Mouse (Mus musculus): ENCODE results near the gene Rrp1. TPM values are rescaled to one million over a fixed set of nuclear protein-coding genes. Genes with fewer than 3 reads are reported as not detected.

The Rrp1 gene
- polyA plus RNA-seq, 1 experiment from 2014 or later, result 354 TPM

GRCm38 (mm10) chr10:78440812-78441211 lies 28.0 kb upstream of the Rrp1 start:
- Histone ChIP-seq H3K4me2 (no peak overlapping the region), H3K27ac (no peak overlapping the region), H3K9ac (no peak overlapping the region), H3K27me3 (no peaks in the 10 kb centered on the region), H3K4me3 (no peak overlapping the region), H3K9me3 (replicated peaks) (no peaks in the 10 kb centered on the region), H3K36me3 (ENCODE audit: poor library complexity, severe bottlenecking) (peaks cover 6% of the 10 kb centered on the region), H3K4me1 (no peaks in the 10 kb centered on the region)
- no peak for ATAC-seq
- 68% methylated on average over 9 of the region's 9 CpGs for WGBS

- ATAC-seq, result no peak
- Histone ChIP-seq H3K4me3 (no peak overlapping the region), H3K27me3 (no peaks in the 10 kb centered on the region), H3K9ac (no peak overlapping the region), H3K9me3 (replicated peaks) (no peaks in the 10 kb centered on the region), H3K4me2 (no peak overlapping the region), H3K36me3 (ENCODE audit: poor library complexity, severe bottlenecking) (peaks cover 5% of the 10 kb centered on the region; the same call in 1 of the 2 replicates), H3K27ac (no peak overlapping the region), H3K4me1 (no peaks in the 10 kb centered on the region)
- WGBS, result 92% methylated on average over 7 of the region's 7 CpGs
Measured at GRCm38 (mm10) chr10:78439990-78440389, 27.1 kb upstream of the Rrp1 start.

GRCm38 (mm10) chr10:78439550-78439949 lies 26.7 kb upstream of the Rrp1 start:
- H3K36me3 ChIP-seq (ENCODE audit: poor library complexity, severe bottlenecking), result peaks cover 5% of the 10 kb centered on the region; the same call in 1 of the 2 replicates
- H3K4me2 ChIP-seq, result no peak overlapping the region
- no peak overlapping the region for H3K4me3 ChIP-seq
- no peak overlapping the region for H3K27ac ChIP-seq
- 60% methylated on average over 5 of the region's 5 CpGs for WGBS
- no peaks in the 10 kb centered on the region for H3K4me1 ChIP-seq
- H3K9me3 ChIP-seq (replicated peaks), result no peaks in the 10 kb centered on the region
- H3K27me3 ChIP-seq, result no peaks in the 10 kb centered on the region
- ATAC-seq, result peak; percentile 37
- no peak overlapping the region for H3K9ac ChIP-seq

- ATAC-seq, result peak; percentile 60
- Histone ChIP-seq H3K9ac (no peak overlapping the region), H3K36me3 (ENCODE audit: poor library complexity, severe bottlenecking) (no peaks in the 10 kb centered on the region; the same call in 1 of the 2 replicates), H3K9me3 (replicated peaks) (no peaks in the 10 kb centered on the region), H3K4me2 (no peak overlapping the region), H3K27me3 (no peaks in the 10 kb centered on the region), H3K4me3 (no peak overlapping the region), H3K27ac (no peak overlapping the region), H3K4me1 (no peaks in the 10 kb centered on the region)
- WGBS, result 17% methylated on average over 5 of the region's 5 CpGs
Measured at GRCm38 (mm10) chr10:78438094-78438493, 25.3 kb upstream of the Rrp1 start.

GRCm38 (mm10) chr10:78432853-78433252 lies 20.0 kb upstream of the Rrp1 start:
- H3K4me2 ChIP-seq, result no peak overlapping the region
- 70% methylated on average over 3 of the region's 3 CpGs for WGBS
- no peak for ATAC-seq

GRCm38 (mm10) chr10:78429776-78430175 lies 16.9 kb upstream of the Rrp1 start:
- no peaks in the 10 kb centered on the region for H3K9me3 ChIP-seq (replicated peaks)
- no peak overlapping the region for H3K4me3 ChIP-seq
- no peak for ATAC-seq
- no peak overlapping the region for H3K4me2 ChIP-seq
- WGBS, result 91% methylated on average over 2 of the region's 2 CpGs
- H3K27me3 ChIP-seq, result no peaks in the 10 kb centered on the region
- H3K4me1 ChIP-seq, result peaks cover 19% of the 10 kb centered on the region
- H3K36me3 ChIP-seq (ENCODE audit: poor library complexity, severe bottlenecking), result peaks cover 20% of the 10 kb centered on the region
- H3K9ac ChIP-seq, result no peak overlapping the region
- H3K27ac ChIP-seq, result no peak overlapping the region

More at GRCm38 (mm10) chr10:78432853-78433252, 20.0 kb upstream of the Rrp1 start:
- Histone ChIP-seq H3K9me3 (replicated peaks) (no peaks in the 10 kb centered on the region), H3K36me3 (ENCODE audit: poor library complexity, severe bottlenecking) (peaks cover 10% of the 10 kb centered on the region), H3K27ac (no peak overlapping the region), H3K27me3 (no peaks in the 10 kb centered on the region), H3K9ac (no peak overlapping the region), H3K4me1 (no peaks in the 10 kb centered on the region), H3K4me3 (no peak overlapping the region)

- no peak overlapping the region for H3K4me3 ChIP-seq
- peaks cover 19% of the 10 kb centered on the region for H3K4me1 ChIP-seq
- H3K4me2 ChIP-seq, result no peak overlapping the region
- no peak overlapping the region for H3K27ac ChIP-seq
- no peaks in the 10 kb centered on the region for H3K27me3 ChIP-seq
- H3K36me3 ChIP-seq (ENCODE audit: poor library complexity, severe bottlenecking), result peaks cover 20% of the 10 kb centered on the region
- H3K9me3 ChIP-seq (replicated peaks), result no peaks in the 10 kb centered on the region
- no peak overlapping the region for H3K9ac ChIP-seq
- ATAC-seq, result no peak
- WGBS, result 92% methylated on average over 5 of the region's 5 CpGs
Measured at GRCm38 (mm10) chr10:78429180-78429579, 16.3 kb upstream of the Rrp1 start.

GRCm38 (mm10) chr10:78428070-78428469 lies 15.2 kb upstream of the Rrp1 start:
- WGBS, result 95% methylated on average over 11 of the region's 11 CpGs
- Histone ChIP-seq H3K4me2 (no peak overlapping the region), H3K9ac (no peak overlapping the region), H3K27me3 (no peaks in the 10 kb centered on the region), H3K4me3 (no peak overlapping the region), H3K9me3 (replicated peaks) (no peaks in the 10 kb centered on the region), H3K27ac (no peak overlapping the region), H3K36me3 (ENCODE audit: poor library complexity, severe bottlenecking) (peaks cover 20% of the 10 kb centered on the region), H3K4me1 (peaks cover 19% of the 10 kb centered on the region)
- no peak for ATAC-seq

GRCm38 (mm10) chr10:78426117-78426735 lies 13.4 kb upstream of the Rrp1 start:
- H3K4me3 ChIP-seq, result peak overlapping the region; percentile 82
- no peak for ATAC-seq
- H3K9me3 ChIP-seq (replicated peaks), result no peaks in the 10 kb centered on the region
- peaks cover 19% of the 10 kb centered on the region for H3K4me1 ChIP-seq
- 49% methylated on average over 6 of the region's 6 CpGs for WGBS
- H3K27ac ChIP-seq, result no peak overlapping the region
- H3K27me3 ChIP-seq, result no peaks in the 10 kb centered on the region
- peaks cover 20% of the 10 kb centered on the region for H3K36me3 ChIP-seq (ENCODE audit: poor library complexity, severe bottlenecking)
- peak overlapping the region; percentile 82 for H3K9ac ChIP-seq
- peak overlapping the region; percentile 73 for H3K4me2 ChIP-seq

GRCm38 (mm10) chr10:78425181-78426041 lies 12.6 kb upstream of the Rrp1 start, which contains the start of gene Cstb:
Gene Cstb, plus strand, starts transcription at chr10:78425669.
- H3K4me1 ChIP-seq, result peaks cover 19% of the 10 kb centered on the region

GRCm38 (mm10) chr10:78422614-78423013 lies 9.8 kb upstream of the Rrp1 start:
- Histone ChIP-seq H3K4me1 (peaks cover 19% of the 10 kb centered on the region), H3K27me3 (no peaks in the 10 kb centered on the region), H3K27ac (no peak overlapping the region), H3K4me3 (no peak overlapping the region), H3K4me2 (no peak overlapping the region), H3K9ac (no peak overlapping the region), H3K9me3 (replicated peaks) (no peaks in the 10 kb centered on the region), H3K36me3 (ENCODE audit: poor library complexity, severe bottlenecking) (peaks cover 8% of the 10 kb centered on the region)
- no peak for ATAC-seq
- WGBS, result 91% methylated on average over 3 of the region's 3 CpGs

More at GRCm38 (mm10) chr10:78425181-78426041, 12.6 kb upstream of the Rrp1 start, which contains the start of gene Cstb:
- 0 out of 2 replicates have a peak within 1 kb of the TSS, but pooled peaks have one; percentile 32 for H3K27ac ChIP-seq
- H3K4me2 ChIP-seq, result peak within 1 kb of the TSS; percentile 73
- 2% methylated on average over 40 of the region's 40 CpGs for WGBS
- peak within 1 kb of the TSS; percentile 82 for H3K9ac ChIP-seq
- H3K36me3 ChIP-seq (ENCODE audit: poor library complexity, severe bottlenecking), result peaks cover 20% of the 10 kb centered on the region
- no peaks in the 10 kb centered on the region for H3K27me3 ChIP-seq
- peak within 1 kb of the TSS; percentile 82 for H3K4me3 ChIP-seq
- peak; percentile 97 for ATAC-seq
- H3K9me3 ChIP-seq (replicated peaks), result no peaks in the 10 kb centered on the region

GRCm38 (mm10) chr10:78420929-78421328 lies 8.1 kb upstream of the Rrp1 start:
- Histone ChIP-seq H3K36me3 (ENCODE audit: poor library complexity, severe bottlenecking) (no peaks in the 10 kb centered on the region), H3K4me3 (no peak overlapping the region), H3K4me1 (peaks cover 7% of the 10 kb centered on the region), H3K4me2 (no peak overlapping the region), H3K9ac (no peak overlapping the region), H3K27ac (no peak overlapping the region), H3K27me3 (no peaks in the 10 kb centered on the region), H3K9me3 (replicated peaks) (no peaks in the 10 kb centered on the region)
- no peak for ATAC-seq
- WGBS, result 90% methylated on average over 2 of the region's 2 CpGs
